In genomic region chr10:81193991-81194774, GRCm38 (mm10) we compare ENCODE assay signal across 8 mouse cellular contexts. TPM values are rescaled to one million over a fixed set of nuclear protein-coding genes. Genes with fewer than 3 reads are reported as not detected.
DNase-seq lines count a peak whose midpoint lies in the region; ATAC-seq and TF ChIP-seq lines count a peak whose summit lies in the region.

No protein-coding gene starts in this region.

- no peaks in the 10 kb centered on the region for H3K9me3 ChIP-seq in kidney, embryonic 16.5 days (ENCODE audit: low read length)
- H3K9me3 ChIP-seq in ES-E14 (ENCODE audit: control insufficient read depth, insufficient read depth, low read depth, low read length): no peaks in the 10 kb centered on the region
- no peaks in the 10 kb centered on the region for H3K9me3 ChIP-seq in intestine, embryonic 16.5 days (ENCODE audit: control insufficient read depth, low read length)

- H3K4me3 ChIP-seq in kidney, embryonic 16.5 days (ENCODE audit: low read length): peak overlapping the region; percentile 1; the same call in 1 of the 2 replicates
- no peak overlapping the region; a peak in 1 of 4 replicates for H3K4me3 ChIP-seq in ES-E14 (ENCODE audit: insufficient read depth in 1 of 2, low read depth in 1 of 2, low read length in 2 of 2, poor library complexity in 1 of 2, severe bottlenecking in 1 of 2)
- H3K4me3 ChIP-seq in intestine, embryonic 16.5 days (ENCODE audit: low read length): peak overlapping the region; percentile 24

- no peak for ATAC-seq in kidney, embryonic 16.5 days (ENCODE audit: low FRiP score, low TSS enrichment)
- no peak for ATAC-seq in intestine, embryonic 16.5 days

- H3K4me1 ChIP-seq in kidney, embryonic 16.5 days (ENCODE audit: insufficient read depth, low read length): peaks cover 31% of the 10 kb centered on the region
- peaks cover 2 to 23% of the 10 kb centered on the region in 2 experiments; a peak in 3 of 4 replicates for H3K4me1 ChIP-seq in ES-E14 (ENCODE audit: control insufficient read depth in 2 of 2, insufficient read depth in 2 of 2, low read length in 2 of 2, poor library complexity in 1 of 2)
- peaks cover 27% of the 10 kb centered on the region for H3K4me1 ChIP-seq in intestine, embryonic 16.5 days (ENCODE audit: control insufficient read depth, insufficient read depth, low read length)

- 12% methylated on average over 37 of the region's 37 CpGs for WGBS in kidney, embryonic 16.5 days
- WGBS in intestine, embryonic 16.5 days: 9% methylated on average over 37 of the region's 37 CpGs

- peaks cover 15% of the 10 kb centered on the region; the same call in 1 of the 2 replicates for H3K36me3 ChIP-seq in kidney, embryonic 16.5 days (ENCODE audit: insufficient read depth, low read length)
- peaks cover 3% of the 10 kb centered on the region; the same call in 1 of the 2 replicates for H3K36me3 ChIP-seq in ES-E14 (ENCODE audit: control insufficient read depth, insufficient read depth, low read length, poor library complexity, severe bottlenecking)
- peaks cover 12% of the 10 kb centered on the region for H3K36me3 ChIP-seq in intestine, embryonic 16.5 days (ENCODE audit: control insufficient read depth, insufficient read depth, low read length)

- H3K27ac ChIP-seq in kidney, embryonic 16.5 days (ENCODE audit: low read length): no peak overlapping the region
- no peak overlapping the region for H3K27ac ChIP-seq in ES-E14 (ENCODE audit: insufficient read depth, low read depth, low read length, poor library complexity, severe bottlenecking)
- H3K27ac ChIP-seq in intestine, embryonic 16.5 days (ENCODE audit: low read length): peak overlapping the region; percentile 75

- in situ Hi-C loops in ES-E14 (cut with MboI; ENCODE audit: low sequenced_read_pairs in 2 of 2, unreplicated experiment in 2 of 2): no loop called here

- H3K9ac ChIP-seq in kidney, embryonic 16.5 days (replicated peaks; ENCODE audit: low read length): peak overlapping the region; percentile 38; the same call in 1 of the 2 replicates
- 0 out of 2 replicates have a peak overlapping the region, but pooled peaks have one; percentile 9 for H3K9ac ChIP-seq in ES-E14 (ENCODE audit: insufficient read depth, low read depth, low read length, poor library complexity, severe bottlenecking)
- H3K9ac ChIP-seq in intestine, embryonic 16.5 days (ENCODE audit: low read depth, low read length): peak overlapping the region; percentile 54

- peaks cover 35% of the 10 kb centered on the region for H3K27me3 ChIP-seq in kidney, embryonic 16.5 days (ENCODE audit: insufficient read depth, low read length)
- peaks cover 12% of the 10 kb centered on the region; the same call in 1 of the 2 replicates for H3K27me3 ChIP-seq in intestine, embryonic 16.5 days (replicated peaks; ENCODE audit: control insufficient read depth, insufficient read depth, low read length)

- DNase-seq in kidney, adult 18-20 months: no peak
- no peak for DNase-seq in ES-E14 (ENCODE audit: low read depth, low spot score)
- DNase-seq in gastrocnemius, adult 8-10 months (ENCODE audit: low spot score in 2 of 2): peak; percentile 80 to 86
- DNase-seq in naive thymus-derived CD4-positive, alpha-beta T cell, adult 2 months (ENCODE audit: low read depth): peak; percentile 74
- DNase-seq in yolk sac, embryonic 10.5 days (ENCODE audit: low spot score): no peak
- no peak for DNase-seq in retina, embryonic 14.5 days (ENCODE audit: low spot score)

- H3K4me2 ChIP-seq in kidney, embryonic 16.5 days (replicated peaks; ENCODE audit: low read depth, low read length): peak overlapping the region; percentile 21; the same call in 1 of the 2 replicates
- peak overlapping the region; percentile 30 for H3K4me2 ChIP-seq in intestine, embryonic 16.5 days (ENCODE audit: low read depth, low read length)

TF ChIP-seq in ES-E14, 5 proteins besides CTCF, POLR2A, EP300 and RAD21:
- 0 out of 2 replicates have a peak, but pooled peaks have one; percentile 6 for TF ChIP-seq HCFC1 (IDR thresholded peaks at IDR 0.05; ENCODE audit: borderline replicate concordance, insufficient read depth, low read length)
- no peak for TF ChIP-seq ZC3H11A (IDR thresholded peaks at IDR 0.05; ENCODE audit: borderline replicate concordance, low read depth, low read length)
TF ChIP-seq in ES-E14: peak in this region for 1.

RNA-seq across cellular contexts. Expression of gene Nmrk2, which starts 7.7 kb away (rescaled TPM):
- polyA plus RNA-seq in kidney, embryonic 16.5 days (2015; fragmentation: Nextera tagmentation; extraction: Ambion mirVana): not detected in 2 replicates
- total RNA-seq in ES-E14 (2012; rRNA removed): not detected in 2 replicates
- 100 to 1,000 TPM in 1 of 4 experiments, 10 to 100 TPM in 3; 15.3 to 106 (median 44.7) TPM for total RNA-seq in gastrocnemius, adult 8-10 months (2022)
- 0.17 TPM in 1 of 2 replicates, not detected in the other for polyA plus RNA-seq in intestine, embryonic 16.5 days (2015; fragmentation: Nextera tagmentation; extraction: Ambion mirVana)

RNA-seq across cellular contexts. Expression of gene 4930442H23Rik, which starts 10.5 kb away (rescaled TPM):
- polyA plus RNA-seq in kidney, embryonic 16.5 days (2015; fragmentation: Nextera tagmentation; extraction: Ambion mirVana): not detected in 2 replicates
- 0.54 and 0.79 TPM in 2 replicates for total RNA-seq in ES-E14 (2012; rRNA removed)
- not detected for total RNA-seq in gastrocnemius, adult 8-10 months (2022)
- polyA plus RNA-seq in intestine, embryonic 16.5 days (2015; fragmentation: Nextera tagmentation; extraction: Ambion mirVana): not detected in 2 replicates

RNA-seq across cellular contexts. Expression of gene Dapk3, which starts 11.4 kb away (rescaled TPM):
- polyA plus RNA-seq in kidney, embryonic 16.5 days (2015; fragmentation: Nextera tagmentation; extraction: Ambion mirVana): 38.4 and 39.3 TPM in 2 replicates
- total RNA-seq in ES-E14 (2012; rRNA removed): 65.1 and 66.4 TPM in 2 replicates
- 10 to 100 TPM; 25.2 to 31.5 (median 27.3) TPM for total RNA-seq in gastrocnemius, adult 8-10 months (2022)
- 15.4 and 47.6 TPM in 2 replicates for polyA plus RNA-seq in intestine, embryonic 16.5 days (2015; fragmentation: Nextera tagmentation; extraction: Ambion mirVana)

RNA-seq across cellular contexts. Expression of gene Eef2, which starts 17.8 kb away (rescaled TPM):
- polyA plus RNA-seq in kidney, embryonic 16.5 days (2015; fragmentation: Nextera tagmentation; extraction: Ambion mirVana): 663 and 672 TPM in 2 replicates
- 2,093 and 2,486 TPM in 2 replicates for total RNA-seq in ES-E14 (2012; rRNA removed)
- total RNA-seq in gastrocnemius, adult 8-10 months (2022): 1,000 to 10,000 TPM; 1,293 to 1,550 (median 1,345) TPM
- polyA plus RNA-seq in intestine, embryonic 16.5 days (2015; fragmentation: Nextera tagmentation; extraction: Ambion mirVana): 526 and 531 TPM in 2 replicates

RNA-seq across cellular contexts. Expression of gene Pias4, which starts 26.5 kb away (rescaled TPM):
- polyA plus RNA-seq in kidney, embryonic 16.5 days (2015; fragmentation: Nextera tagmentation; extraction: Ambion mirVana): 51.0 and 56.2 TPM in 2 replicates
- total RNA-seq in ES-E14 (2012; rRNA removed): 37.8 and 50.7 TPM in 2 replicates
- total RNA-seq in gastrocnemius, adult 8-10 months (2022): 10 to 100 TPM; 14.0 to 19.0 (median 16.2) TPM
- polyA plus RNA-seq in intestine, embryonic 16.5 days (2015; fragmentation: Nextera tagmentation; extraction: Ambion mirVana): 52.5 and 54.4 TPM in 2 replicates

Comparison
In these comparisons a context has a peak if more than half of its experiments do, and no peak if none do; other contexts are left out.
1. H3K4me3 ChIP-seq: peak in kidney, embryonic 16.5 days (single experiment) and intestine, embryonic 16.5 days (single experiment); none in ES-E14 (0 of 2).
2. DNase-seq: peak in gastrocnemius, adult 8-10 months (2 of 2) and naive thymus-derived CD4-positive, alpha-beta T cell, adult 2 months (single experiment); none in kidney, adult 18-20 months (single experiment), ES-E14 (single experiment), yolk sac, embryonic 10.5 days (single experiment) and retina, embryonic 14.5 days (single experiment).
3. RNA of gene Nmrk2, which starts 7.7 kb away (total RNA-seq): 15.3 to 106 TPM in gastrocnemius, adult 8-10 months; not detected in ES-E14; every median in the first group is over 10 times any median in the second.
4. Peak in every context shown above with its lines, with median percentiles within 50 percentile points of each other: H3K9ac ChIP-seq.